Mouse (Mus musculus) neural tube, embryonic 13.5 days (tissue): ENCODE measurements around the gene Hoxc10. TPM values are rescaled to one million over a fixed set of nuclear protein-coding genes. Genes with fewer than 3 reads are reported as not detected.

Experiments used
- ATAC-seq: fragments of 200-750 bp; cut with Nextera tagmentation; 2 replicates; pipeline ENCODE4 v1.8.0; 2017; ENCODE audit warnings: low read depth, mild to moderate bottlenecking, moderate TSS enrichment, moderate library complexity
- H3K27ac ChIP-seq: fragments of 300-500 bp; sonication (generic); replicated peaks from 2 replicates; pipeline ENCODE4 v1.5.1; 2015; ENCODE audit warnings: moderate library complexity, mild to moderate bottlenecking, inconsistent platforms
- H3K27me3 ChIP-seq: fragments of 300-500 bp; sonication (generic); 2 replicates; pipeline ENCODE4 v1.6.1; 2015; ENCODE audit warnings: mild to moderate bottlenecking, inconsistent platforms
- H3K36me3 ChIP-seq: fragments of 300-500 bp; sonication (generic); 2 replicates; pipeline ENCODE4 v1.6.1; 2015; ENCODE audit warnings: mild to moderate bottlenecking, inconsistent platforms
- H3K4me1 ChIP-seq: fragments of 300-500 bp; sonication (generic); replicated peaks from 2 replicates; pipeline ENCODE4 v1.6.1; 2015; ENCODE audit warnings: inconsistent platforms
- H3K4me2 ChIP-seq: fragments of 300-500 bp; sonication (generic); 2 replicates; pipeline ENCODE4 v1.6.1; 2015; ENCODE audit warnings: inconsistent platforms, mild to moderate bottlenecking, moderate library complexity
- H3K4me3 ChIP-seq: fragments of 300-500 bp; sonication (generic); 2 replicates; pipeline ENCODE4 v1.5.1; 2015; ENCODE audit warnings: mild to moderate bottlenecking, inconsistent platforms
- H3K9ac ChIP-seq: fragments of 300-500 bp; sonication (generic); 2 replicates; pipeline ENCODE4 v1.6.1; 2015; ENCODE audit warnings: moderate library complexity, mild to moderate bottlenecking, inconsistent platforms
- H3K9me3 ChIP-seq: fragments of 300-500 bp; sonication (generic); 2 replicates; pipeline ENCODE4 v1.6.1; 2016; ENCODE audit warnings: inconsistent platforms
- WGBS: fragments of 180-500 bp; shearing (Covaris S2); methylation state at CpG from one replicate; pipeline ENCODE4 v1.1.7; 2015; 5-methylcytosine and 5-hydroxymethylcytosine counted together
- polyA plus RNA-seq: library from polyadenylated mRNA; unstranded; fragments of >200 nt; fragmentation: Nextera tagmentation; extraction: Ambion mirVana; gene quantifications from 2 replicates; pipeline ENCODE4 v1.2.1, GENCODE M21; 2015

The Hoxc10 gene
- polyA plus RNA-seq, 1 experiment from 2014 or later: 92.4 TPM

GRCm38 (mm10) chr15:102931706-102932358, 34.8 kb upstream of the Hoxc10 start:
- H3K27ac ChIP-seq: no peak overlapping the region
- H3K27me3 ChIP-seq: peaks cover 100% of the 10 kb centered on the region
- peak overlapping the region; percentile 4; the same call in 1 of the 2 replicates for H3K4me3 ChIP-seq
- H3K4me2 ChIP-seq: no peak overlapping the region
- WGBS: 2% methylated on average over 23 of the region's 23 CpGs
- H3K9ac ChIP-seq: no peak overlapping the region
- H3K4me1 ChIP-seq: no peaks in the 10 kb centered on the region; the same call in 1 of the 2 replicates
- H3K9me3 ChIP-seq: no peaks in the 10 kb centered on the region
- no peaks in the 10 kb centered on the region for H3K36me3 ChIP-seq
- peak; percentile 27; the same call in 1 of the 2 replicates for ATAC-seq

GRCm38 (mm10) chr15:102934438-102934837, 32.2 kb upstream of the Hoxc10 start:
- WGBS: 1% methylated on average over 12 of the region's 12 CpGs
- Histone ChIP-seq H3K27ac (no peak overlapping the region), H3K36me3 (no peaks in the 10 kb centered on the region), H3K27me3 (peaks cover 100% of the 10 kb centered on the region), H3K4me1 (peaks cover 6% of the 10 kb centered on the region), H3K9ac (peak overlapping the region; percentile 45; the same call in 1 of the 2 replicates), H3K4me3 (peak overlapping the region; percentile 25; the same call in 1 of the 2 replicates), H3K4me2 (peak overlapping the region; percentile 32; the same call in 1 of the 2 replicates), H3K9me3 (no peaks in the 10 kb centered on the region)
- no peak for ATAC-seq

GRCm38 (mm10) chr15:102934897-102935296, 31.7 kb upstream of the Hoxc10 start:
- Histone ChIP-seq H3K4me2 (peak overlapping the region; percentile 32; the same call in 1 of the 2 replicates), H3K9ac (peak overlapping the region; percentile 53; the same call in 1 of the 2 replicates), H3K27me3 (peaks cover 100% of the 10 kb centered on the region), H3K4me3 (peak overlapping the region; percentile 25), H3K27ac (0 out of 2 replicates have a peak overlapping the region, but pooled peaks have one; percentile 28), H3K4me1 (peaks cover 9% of the 10 kb centered on the region), H3K9me3 (no peaks in the 10 kb centered on the region), H3K36me3 (no peaks in the 10 kb centered on the region)
- no peak for ATAC-seq
- under 1% methylated on average over 27 of the region's 27 CpGs for WGBS

- H3K4me2 ChIP-seq: peak within 1 kb of the TSS; percentile 22; the same call in 1 of the 2 replicates
- H3K27me3 ChIP-seq: peaks cover 100% of the 10 kb centered on the region
- WGBS: 1% methylated on average over 31 of the region's 31 CpGs
- H3K9ac ChIP-seq: peak within 1 kb of the TSS; percentile 47; the same call in 1 of the 2 replicates
- ATAC-seq: no peak
- no peaks in the 10 kb centered on the region for H3K9me3 ChIP-seq
- H3K36me3 ChIP-seq: no peaks in the 10 kb centered on the region
- H3K4me3 ChIP-seq: peak within 1 kb of the TSS; percentile 31
- H3K27ac ChIP-seq: no peak within 1 kb of the TSS; the same call in 1 of the 2 replicates
- peaks cover 9% of the 10 kb centered on the region for H3K4me1 ChIP-seq
These were observed 30.2 kb upstream of the Hoxc10 start, which contains the start of gene Hoxc12 for GRCm38 (mm10) chr15:102936279-102936972. Gene Hoxc12 (plus strand): TSS chr15:102936757.

- Histone ChIP-seq H3K27me3 (peaks cover 100% of the 10 kb centered on the region), H3K9me3 (no peaks in the 10 kb centered on the region), H3K27ac (no peak overlapping the region; the same call in 1 of the 2 replicates), H3K9ac (peak overlapping the region; percentile 47; the same call in 1 of the 2 replicates), H3K4me3 (peak overlapping the region; percentile 31), H3K4me1 (peaks cover 9% of the 10 kb centered on the region), H3K36me3 (no peaks in the 10 kb centered on the region), H3K4me2 (peak overlapping the region; percentile 22; the same call in 1 of the 2 replicates)
- WGBS: under 1% methylated on average over 50 of the region's 50 CpGs
- no peak for ATAC-seq
These were observed 29.4 kb upstream of the Hoxc10 start for GRCm38 (mm10) chr15:102937036-102937666.

GRCm38 (mm10) chr15:102939256-102940155, 27.1 kb upstream of the Hoxc10 start:
- H3K27me3 ChIP-seq: peaks cover 98% of the 10 kb centered on the region
- peak overlapping the region; percentile 54; the same call in 1 of the 2 replicates for H3K9ac ChIP-seq
- H3K36me3 ChIP-seq: no peaks in the 10 kb centered on the region
- H3K4me3 ChIP-seq: peak overlapping the region; percentile 31; the same call in 1 of the 2 replicates
- peaks cover 16% of the 10 kb centered on the region for H3K4me1 ChIP-seq
- peak overlapping the region; percentile 39 for H3K4me2 ChIP-seq
- peak; percentile 35 for ATAC-seq
- no peaks in the 10 kb centered on the region for H3K9me3 ChIP-seq
- H3K27ac ChIP-seq: peak overlapping the region; percentile 56; the same call in 1 of the 2 replicates
- WGBS: under 1% methylated on average over 34 of the region's 34 CpGs

GRCm38 (mm10) chr15:102942739-102943467, 23.7 kb upstream of the Hoxc10 start:
- ATAC-seq: peak; percentile 41; the same call in 1 of the 2 replicates
- Histone ChIP-seq H3K4me2 (peak overlapping the region; percentile 49), H3K27me3 (peaks cover 98% of the 10 kb centered on the region), H3K27ac (peak overlapping the region; percentile 79), H3K9ac (peak overlapping the region; percentile 67), H3K4me1 (peaks cover 16% of the 10 kb centered on the region), H3K9me3 (no peaks in the 10 kb centered on the region), H3K4me3 (peak overlapping the region; percentile 33), H3K36me3 (no peaks in the 10 kb centered on the region)
- WGBS: under 1% methylated on average over 49 of the region's 53 CpGs

- WGBS: 1% methylated on average over 5 of the region's 5 CpGs
- H3K4me1 ChIP-seq: peaks cover 16% of the 10 kb centered on the region
- H3K4me2 ChIP-seq: peak overlapping the region; percentile 49
- peak overlapping the region; percentile 67 for H3K9ac ChIP-seq
- H3K4me3 ChIP-seq: peak overlapping the region; percentile 33
- no peaks in the 10 kb centered on the region for H3K9me3 ChIP-seq
- H3K36me3 ChIP-seq: no peaks in the 10 kb centered on the region
- H3K27ac ChIP-seq: peak overlapping the region; percentile 79; the same call in 1 of the 2 replicates
- ATAC-seq: no peak
- peaks cover 98% of the 10 kb centered on the region for H3K27me3 ChIP-seq
These were observed 23.2 kb upstream of the Hoxc10 start for GRCm38 (mm10) chr15:102943468-102943813.

GRCm38 (mm10) chr15:102945185-102946077, 21.2 kb upstream of the Hoxc10 start:
- WGBS: 8% methylated on average over 22 of the region's 22 CpGs
- Histone ChIP-seq H3K9me3 (no peaks in the 10 kb centered on the region), H3K4me1 (peaks cover 7% of the 10 kb centered on the region), H3K4me3 (peak overlapping the region; percentile 29; the same call in 1 of the 2 replicates), H3K9ac (peak overlapping the region; percentile 44; the same call in 1 of the 2 replicates), H3K27ac (no peak overlapping the region; the same call in 1 of the 2 replicates), H3K4me2 (peak overlapping the region; percentile 49), H3K27me3 (peaks cover 96% of the 10 kb centered on the region), H3K36me3 (no peaks in the 10 kb centered on the region)
- no peak for ATAC-seq

- Histone ChIP-seq H3K9ac (peak overlapping the region; percentile 64), H3K36me3 (no peaks in the 10 kb centered on the region), H3K9me3 (no peaks in the 10 kb centered on the region), H3K4me3 (peak overlapping the region; percentile 29), H3K4me1 (peaks cover 7% of the 10 kb centered on the region), H3K27ac (peak overlapping the region; percentile 71), H3K27me3 (peaks cover 96% of the 10 kb centered on the region), H3K4me2 (peak overlapping the region; percentile 49)
- WGBS: 3% methylated on average over 9 of the region's 9 CpGs
- no peak for ATAC-seq
These were observed 19.3 kb upstream of the Hoxc10 start for GRCm38 (mm10) chr15:102947276-102947675.
